Mouse (Mus musculus) thymus, postnatal 10 days (tissue): ENCODE data around the gene Hist1h2ad.
"Not testable (repeated sequence)": the region's sequence is repeated elsewhere in the genome, so short reads cannot be mapped to it uniquely, and the experiment has no call there.

Experiments used
- DNase-seq, 2 experiments: peaks; one replicate each; pipeline ENCODE4 v3.0.0; 2021; ENCODE audit warnings: low spot score in 2 of 2

The Hist1h2ad gene

DNA sequence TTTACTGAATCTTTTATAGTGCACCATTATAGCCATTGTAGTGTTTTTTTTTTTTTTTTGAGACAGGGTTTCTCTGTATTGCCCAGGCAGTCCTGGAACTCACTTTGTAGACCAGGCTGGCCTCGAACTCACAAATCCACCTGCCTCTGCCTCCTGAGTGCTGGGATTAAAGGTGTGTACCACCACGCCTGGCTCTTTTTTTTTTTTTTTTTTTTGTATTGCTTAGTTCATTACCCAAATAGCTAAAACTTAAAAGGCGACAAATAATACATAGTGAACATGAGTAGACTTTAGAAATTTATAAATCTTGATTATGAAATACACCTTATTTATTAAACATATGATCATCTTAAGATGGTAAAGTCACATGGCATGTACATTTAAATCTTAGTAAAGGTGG is 32.7 kb upstream of the Hist1h2ad start:
- no peak for DNase-seq

DNA sequence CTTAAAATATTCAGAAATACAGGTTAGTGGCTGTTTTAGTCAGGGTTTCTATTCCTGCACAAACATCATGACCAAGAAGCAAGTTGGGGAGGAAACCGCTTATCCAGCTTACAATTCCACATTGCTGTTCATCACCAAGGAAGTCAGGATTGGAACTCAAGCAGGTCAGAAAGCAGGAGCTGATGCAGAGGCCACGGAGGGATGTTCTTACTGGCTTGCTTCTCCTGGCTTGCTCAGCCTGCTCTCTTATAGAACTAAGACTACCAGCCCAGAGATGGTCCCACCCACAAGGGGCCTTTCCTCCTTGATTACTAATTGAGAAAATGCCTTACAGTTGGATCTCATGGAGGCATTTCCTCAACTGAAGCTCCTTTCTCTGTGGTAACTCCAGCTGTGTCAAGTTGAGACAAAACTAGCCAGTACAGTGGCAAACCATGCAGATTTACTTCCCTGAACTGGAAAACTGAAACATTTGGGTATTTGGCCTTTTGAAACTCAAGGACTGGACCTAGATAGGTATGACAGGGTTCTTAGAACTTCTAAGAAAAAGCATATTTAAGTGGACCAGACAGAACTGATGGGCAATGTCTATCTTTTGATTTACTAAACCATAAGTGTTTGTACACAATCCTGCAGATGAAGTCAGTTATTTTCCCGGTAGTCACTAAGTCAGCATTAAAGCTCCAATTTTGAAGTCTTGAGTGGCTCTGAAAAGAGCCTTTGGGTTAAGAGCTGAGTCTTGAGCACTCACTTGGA is 31.8 kb upstream of the Hist1h2ad start:
- not testable (repeated sequence) for DNase-seq

DNA sequence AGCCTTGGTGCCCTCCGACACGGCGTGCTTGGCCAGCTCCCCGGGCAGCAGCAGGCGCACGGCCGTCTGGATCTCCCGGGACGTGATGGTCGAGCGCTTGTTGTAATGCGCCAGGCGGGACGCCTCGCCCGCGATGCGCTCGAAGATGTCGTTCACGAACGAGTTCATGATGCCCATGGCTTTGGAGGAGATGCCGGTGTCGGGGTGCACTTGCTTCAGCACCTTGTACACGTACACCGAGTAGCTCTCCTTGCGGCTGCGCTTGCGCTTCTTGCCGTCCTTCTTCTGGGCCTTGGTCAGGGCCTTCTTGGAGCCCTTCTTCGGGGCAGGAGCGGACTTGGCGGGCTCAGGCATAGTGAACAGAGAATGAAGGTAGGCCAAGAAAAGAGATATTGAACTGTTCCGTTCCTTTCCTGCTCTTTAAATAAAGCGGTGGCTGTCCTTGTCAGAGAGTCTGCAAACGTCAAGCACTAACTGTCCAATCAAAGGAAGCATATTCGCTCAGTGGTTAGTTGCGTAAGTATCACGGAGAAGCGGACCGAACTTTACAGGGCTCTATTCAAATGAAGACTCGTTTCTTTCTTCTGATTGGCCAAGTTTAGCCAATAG is 31.1 kb upstream of the Hist1h2ad start, which contains the start of gene Hist1h2bh:
TSS of gene Hist1h2bh (minus strand) at position 394 of the 609 bp plus-strand sequence.
- peak; percentile 73 to 79 for DNase-seq

DNA sequence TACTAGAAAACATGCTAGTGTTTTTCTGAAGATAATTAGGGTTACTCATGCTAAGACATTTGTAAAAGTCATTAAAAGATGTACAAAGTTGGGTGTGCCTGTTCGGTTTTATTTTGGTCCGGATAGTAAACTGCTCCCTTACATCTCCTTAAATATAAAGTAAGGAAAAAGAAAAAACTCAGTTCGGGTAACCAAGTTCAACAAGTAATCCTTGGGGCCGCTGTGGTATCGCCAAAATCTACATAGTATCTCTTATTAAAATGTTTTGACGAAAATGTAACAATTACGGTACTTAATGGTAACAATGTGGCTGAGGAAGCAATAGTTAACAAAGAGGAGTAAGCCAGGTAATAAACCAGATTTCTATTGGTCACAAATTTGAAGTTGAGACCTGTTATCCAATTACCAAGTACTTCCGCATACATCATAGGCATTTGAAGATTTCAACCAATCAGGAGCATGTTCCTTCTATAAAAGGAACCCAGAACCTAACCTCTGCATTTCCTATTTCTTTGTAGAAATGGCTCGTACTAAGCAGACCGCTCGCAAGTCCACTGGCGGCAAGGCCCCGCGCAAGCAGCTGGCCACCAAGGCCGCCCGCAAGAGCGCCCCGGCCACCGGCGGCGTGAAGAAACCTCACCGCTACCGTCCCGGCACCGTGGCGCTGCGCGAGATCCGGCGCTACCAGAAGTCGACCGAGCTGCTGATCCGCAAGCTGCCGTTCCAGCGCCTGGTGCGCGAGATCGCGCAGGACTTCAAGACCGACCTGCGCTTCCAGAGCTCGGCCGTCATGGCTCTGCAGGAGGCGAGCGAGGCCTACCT is 30.0 kb upstream of the Hist1h2ad start, which contains the start of gene Hist1h3f:
TSS of gene Hist1h3f (plus strand) at position 88 of the 822 bp plus-strand sequence.
- peak; percentile 71 to 83 for DNase-seq

DNA sequence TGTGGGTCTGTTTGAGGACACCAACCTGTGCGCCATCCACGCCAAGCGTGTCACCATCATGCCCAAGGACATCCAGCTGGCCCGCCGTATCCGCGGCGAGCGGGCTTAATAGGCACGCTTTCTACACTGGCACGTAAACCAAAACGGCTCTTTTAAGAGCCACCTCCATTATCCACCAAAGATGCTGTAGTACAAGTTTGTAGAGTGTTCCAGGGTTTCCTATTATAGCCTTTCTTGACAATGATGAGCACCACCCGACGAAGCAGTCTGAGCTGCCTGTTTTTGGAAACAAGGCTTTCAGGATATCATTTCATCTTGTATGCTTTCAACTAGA is 29.4 kb upstream of the Hist1h2ad start:
- not testable (repeated sequence) for DNase-seq

DNA sequence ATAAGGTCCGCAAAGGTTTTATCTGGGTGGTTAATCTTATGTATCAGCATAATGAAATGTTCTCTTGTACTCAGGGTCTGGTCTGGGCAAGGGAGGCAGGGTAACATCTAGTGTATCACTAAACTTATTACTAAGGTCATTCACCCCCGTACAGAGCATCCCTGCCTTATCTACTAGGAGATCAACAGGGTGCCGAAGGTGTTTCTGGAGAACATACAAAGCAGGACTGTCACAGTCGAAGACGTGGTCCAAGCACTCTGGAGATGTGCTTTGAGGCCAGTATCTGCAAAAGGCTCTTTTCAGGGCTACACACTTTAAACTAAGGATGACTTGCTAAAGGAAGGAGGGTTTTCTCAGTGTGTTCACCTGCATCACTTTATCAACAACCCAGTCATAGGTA is 27.5 kb upstream of the Hist1h2ad start:
- DNase-seq = no peak

DNA sequence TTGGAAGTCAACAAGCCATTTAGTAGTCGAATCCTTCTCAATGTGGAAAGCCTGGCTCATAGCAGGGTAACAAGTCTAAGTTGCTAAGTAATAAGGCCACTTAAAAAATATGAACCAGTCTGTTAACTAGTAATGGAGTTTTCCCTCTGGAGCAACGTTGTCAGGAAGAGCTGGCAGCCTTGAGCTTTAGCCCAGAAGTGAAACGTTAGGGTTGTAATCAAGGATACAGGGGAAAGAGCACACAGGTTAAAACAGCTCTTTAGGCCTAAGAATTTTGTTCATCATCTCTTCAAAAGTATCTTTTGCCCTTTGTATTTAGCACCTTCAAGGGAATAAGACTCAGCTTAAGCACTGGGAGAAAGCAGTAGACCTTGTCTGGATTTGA is 23.4 kb upstream of the Hist1h2ad start:
- DNase-seq = no peak

DNA sequence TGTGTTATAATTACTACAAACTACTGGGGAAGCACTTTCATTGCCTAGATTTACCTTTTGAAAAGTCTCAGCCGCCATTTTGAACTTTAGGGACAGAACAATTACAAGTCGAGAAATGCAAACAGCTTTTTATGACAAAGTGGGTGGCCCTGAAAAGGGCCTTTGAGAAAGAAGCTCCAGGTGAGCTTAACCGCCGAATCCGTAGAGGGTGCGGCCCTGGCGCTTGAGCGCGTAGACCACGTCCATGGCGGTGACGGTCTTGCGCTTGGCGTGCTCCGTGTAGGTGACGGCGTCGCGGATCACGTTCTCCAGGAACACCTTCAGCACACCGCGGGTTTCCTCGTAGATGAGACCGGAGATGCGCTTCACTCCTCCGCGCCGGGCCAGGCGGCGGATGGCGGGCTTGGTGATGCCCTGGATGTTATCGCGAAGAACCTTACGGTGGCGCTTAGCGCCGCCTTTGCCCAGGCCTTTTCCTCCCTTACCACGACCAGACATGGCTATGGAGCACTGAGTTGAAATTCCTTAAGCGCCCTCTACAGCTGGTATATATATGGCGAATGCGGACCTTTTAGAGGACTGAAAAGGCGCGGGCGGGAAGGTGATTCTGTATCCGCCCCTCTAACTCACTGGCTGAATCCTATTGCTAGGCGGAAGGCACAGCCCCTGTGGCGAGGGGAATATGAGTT is 22.9 kb upstream of the Hist1h2ad start, which contains the start of gene Hist1h4f:
TSS of gene Hist1h4f (minus strand) at position 503 of the 689 bp plus-strand sequence.
- peak; percentile 86 to 89 for DNase-seq

DNA sequence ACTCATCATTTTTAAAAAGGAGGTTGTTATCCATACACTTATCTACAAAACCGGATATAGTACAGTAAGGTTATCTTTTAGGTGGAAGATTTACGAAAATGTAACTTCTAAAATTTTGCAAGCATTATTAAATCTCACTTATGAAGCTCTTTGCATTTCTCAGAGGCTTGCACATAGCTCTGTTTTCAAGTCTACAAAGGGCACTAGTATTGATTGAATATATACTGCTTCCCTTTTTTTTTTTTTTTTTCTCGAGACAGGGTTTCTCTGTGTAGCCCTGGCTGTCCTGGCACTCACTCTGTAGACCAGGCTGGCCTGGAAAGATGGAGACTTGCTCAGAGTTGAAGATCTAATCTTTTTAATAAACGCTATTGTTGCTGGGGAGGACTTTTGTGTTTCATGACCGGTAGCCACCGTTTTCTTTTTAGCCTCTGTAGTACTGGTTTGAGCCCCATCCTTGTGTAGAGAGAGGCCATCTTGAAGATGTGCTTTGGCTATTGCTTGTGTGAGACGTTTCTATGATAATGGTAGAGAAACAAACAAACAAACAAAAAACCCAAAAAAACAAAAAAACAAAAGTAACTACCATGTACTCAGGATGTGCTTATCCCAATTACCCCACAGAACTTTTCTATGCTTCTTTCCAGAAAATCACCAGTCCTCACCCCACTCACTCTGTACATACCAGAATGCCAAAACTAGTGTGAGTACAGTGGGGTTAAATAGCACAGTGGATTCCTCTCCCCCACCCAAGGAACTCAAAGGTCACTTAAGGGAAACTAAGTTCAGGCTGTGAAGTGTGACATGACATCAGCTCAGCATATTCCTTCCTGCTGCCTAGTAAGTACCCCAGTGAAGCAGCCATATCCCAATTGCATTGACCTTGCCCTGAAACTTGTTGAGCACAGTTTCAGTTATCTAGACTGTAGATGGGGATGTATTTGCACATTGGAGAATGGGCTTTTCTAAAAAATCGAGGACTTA is 22.0 kb upstream of the Hist1h2ad start:
- DNase-seq = no peak

DNA sequence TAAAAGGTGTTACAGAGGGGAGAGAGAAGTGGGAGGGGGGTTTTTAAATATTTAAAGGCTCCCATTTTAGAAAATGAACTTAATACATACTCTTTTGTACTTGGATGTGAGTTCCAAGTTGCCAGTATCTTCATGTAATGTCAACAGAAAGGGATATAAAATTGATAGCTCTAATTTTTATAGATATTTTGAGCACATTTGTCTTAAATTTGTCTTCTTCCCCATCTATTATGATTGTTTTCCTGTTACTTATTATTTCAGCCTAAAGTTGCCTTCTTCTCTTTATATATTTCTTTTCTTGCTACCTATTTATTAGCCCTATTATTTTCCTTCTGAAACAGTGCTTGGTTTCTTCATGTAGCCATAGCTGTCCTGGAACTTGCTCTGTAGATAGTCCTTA is 21.2 kb upstream of the Hist1h2ad start, which contains the start of gene Hist1h1d:
TSS of gene Hist1h1d (plus strand) at position 301 of the 400 bp plus-strand sequence.
- no peak for DNase-seq

DNA sequence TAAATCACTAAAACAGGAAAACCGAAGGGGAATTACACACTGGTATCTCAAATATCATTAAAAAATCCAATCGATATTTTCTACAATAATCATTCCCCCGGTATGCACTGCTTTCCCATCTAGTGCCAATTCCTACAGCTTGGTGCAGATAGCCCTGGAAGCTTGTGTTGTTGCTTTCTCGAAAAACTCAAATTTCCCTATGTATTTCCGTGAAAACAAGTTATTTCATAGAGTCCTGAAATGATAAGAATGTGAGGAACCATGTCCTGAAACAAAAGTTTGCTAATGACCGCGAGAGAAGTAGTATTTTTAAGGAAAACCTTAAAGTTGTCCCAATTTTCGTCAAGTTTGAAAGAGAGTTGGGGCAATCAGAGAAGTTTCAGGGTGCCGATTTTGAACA is 19.8 kb upstream of the Hist1h2ad start:
- no peak for DNase-seq

DNA sequence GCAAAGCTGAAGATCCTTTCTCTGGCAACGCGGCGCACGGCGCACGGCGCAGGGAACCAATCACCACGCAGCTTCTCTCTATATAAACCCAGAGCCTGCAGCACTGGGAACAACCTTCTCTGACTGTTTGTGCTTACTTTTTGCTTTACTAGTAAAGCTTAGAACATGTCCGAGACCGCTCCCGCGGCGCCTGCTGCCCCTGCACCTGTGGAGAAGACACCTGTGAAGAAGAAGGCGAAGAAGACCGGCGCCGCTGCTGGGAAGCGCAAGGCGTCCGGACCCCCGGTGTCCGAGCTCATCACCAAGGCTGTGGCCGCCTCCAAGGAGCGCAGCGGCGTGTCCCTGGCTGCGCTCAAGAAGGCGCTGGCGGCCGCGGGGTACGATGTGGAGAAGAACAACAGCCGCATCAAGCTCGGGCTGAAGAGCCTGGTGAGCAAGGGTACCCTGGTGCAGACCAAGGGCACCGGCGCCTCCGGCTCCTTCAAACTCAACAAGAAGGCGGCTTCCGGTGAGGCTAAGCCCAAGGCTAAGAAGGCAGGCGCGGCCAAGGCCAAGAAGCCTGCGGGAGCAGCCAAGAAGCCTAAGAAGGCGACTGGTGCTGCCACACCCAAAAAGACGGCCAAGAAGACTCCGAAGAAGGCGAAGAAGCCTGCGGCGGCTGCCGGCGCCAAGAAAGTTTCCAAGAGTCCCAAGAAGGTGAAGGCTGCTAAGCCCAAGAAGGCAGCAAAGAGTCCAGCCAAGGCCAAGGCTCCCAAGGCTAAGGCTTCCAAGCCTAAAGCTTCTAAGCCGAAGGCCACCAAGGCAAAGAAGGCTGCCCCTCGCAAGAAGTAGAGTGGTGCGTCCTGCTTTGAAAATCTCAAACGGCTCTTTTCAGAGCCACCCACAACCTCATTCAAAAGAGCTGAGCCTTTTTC is 19.0 kb upstream of the Hist1h2ad start:
- peak; percentile 93 to 94 for DNase-seq

DNA sequence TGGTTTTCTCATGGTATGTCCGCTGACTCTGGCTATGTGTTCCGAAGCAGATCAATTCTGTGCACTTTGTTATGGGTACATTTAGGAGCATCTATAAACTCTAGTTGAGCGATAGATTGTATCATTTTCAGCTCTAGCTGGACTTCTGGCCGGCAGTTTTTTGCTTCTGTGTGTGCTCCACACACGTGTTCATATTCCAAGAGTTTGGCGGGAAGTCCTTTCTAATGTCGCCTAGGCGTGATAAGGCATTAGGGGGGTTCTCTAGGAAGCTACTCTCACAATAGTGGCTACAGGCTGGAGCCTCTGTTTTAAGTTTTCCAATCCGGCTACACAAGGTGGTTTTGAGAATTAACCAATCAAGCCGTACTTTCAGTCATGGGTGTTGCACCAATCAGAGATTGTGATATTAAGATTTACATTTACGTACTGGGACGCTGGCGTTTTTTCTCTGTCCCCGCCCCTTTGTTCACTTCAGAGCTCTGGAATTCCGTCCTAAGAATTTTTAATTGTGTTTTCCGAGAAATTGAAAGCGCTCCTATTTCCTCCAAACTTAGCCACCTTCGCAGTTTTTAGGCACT is 18.3 kb upstream of the Hist1h2ad start:
- peak; percentile 68 to 75 for DNase-seq

DNA sequence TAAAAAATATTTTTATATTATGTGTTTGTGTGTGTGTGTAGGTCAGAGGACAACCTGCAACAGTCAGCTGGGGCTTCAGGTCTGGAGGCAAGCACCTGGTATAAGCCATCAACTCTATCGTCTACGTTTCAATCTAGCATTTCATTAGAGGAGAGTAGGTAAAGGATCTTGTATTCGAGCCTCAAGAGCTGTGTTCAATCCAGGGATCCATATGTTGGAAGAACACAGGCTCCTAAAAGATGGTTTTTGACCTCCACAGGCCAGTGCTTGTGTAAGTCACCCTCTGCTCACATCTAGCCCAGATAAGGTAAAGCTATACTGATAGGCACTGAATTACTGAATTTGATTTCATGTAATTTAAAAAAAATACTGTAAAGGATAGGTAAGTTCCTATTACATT is 17.3 kb upstream of the Hist1h2ad start:
- DNase-seq = no peak

DNA sequence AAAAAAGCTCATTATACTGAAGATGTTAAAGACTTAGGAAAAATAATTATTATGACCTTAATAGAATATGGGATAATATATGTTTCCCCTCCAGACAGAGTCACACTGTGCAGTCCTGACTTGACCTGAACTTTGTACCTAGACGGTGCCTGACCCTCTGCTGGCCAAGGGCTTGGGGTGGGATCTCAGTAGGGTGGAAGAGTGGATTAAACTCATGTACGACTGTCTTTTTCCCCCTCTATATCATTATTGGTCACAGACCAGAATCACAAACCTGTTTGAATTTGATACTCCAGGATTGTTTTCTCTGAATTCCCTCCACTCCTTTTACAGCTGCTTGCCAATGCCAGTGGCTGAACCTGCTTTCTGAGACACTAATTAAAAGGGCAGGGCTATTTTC is 13.5 kb upstream of the Hist1h2ad start:
- not testable (repeated sequence) for DNase-seq

DNA sequence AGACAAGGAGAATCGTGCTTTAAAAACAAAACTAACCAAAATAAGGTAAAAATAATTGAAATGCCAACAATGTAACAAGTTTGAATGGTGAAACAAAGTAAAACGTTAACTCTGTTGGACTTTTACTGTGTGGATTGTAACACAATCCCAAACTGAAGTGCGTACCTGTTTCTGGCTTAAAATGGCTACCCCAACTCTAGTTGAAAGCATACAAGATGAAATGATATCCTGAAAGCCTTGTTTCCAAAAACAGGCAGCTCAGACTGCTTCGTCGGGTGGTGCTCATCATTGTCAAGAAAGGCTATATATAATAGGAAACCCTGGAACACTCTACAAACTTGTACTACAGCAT is 12.7 kb upstream of the Hist1h2ad start:
- DNase-seq = not testable (repeated sequence)

DNA sequence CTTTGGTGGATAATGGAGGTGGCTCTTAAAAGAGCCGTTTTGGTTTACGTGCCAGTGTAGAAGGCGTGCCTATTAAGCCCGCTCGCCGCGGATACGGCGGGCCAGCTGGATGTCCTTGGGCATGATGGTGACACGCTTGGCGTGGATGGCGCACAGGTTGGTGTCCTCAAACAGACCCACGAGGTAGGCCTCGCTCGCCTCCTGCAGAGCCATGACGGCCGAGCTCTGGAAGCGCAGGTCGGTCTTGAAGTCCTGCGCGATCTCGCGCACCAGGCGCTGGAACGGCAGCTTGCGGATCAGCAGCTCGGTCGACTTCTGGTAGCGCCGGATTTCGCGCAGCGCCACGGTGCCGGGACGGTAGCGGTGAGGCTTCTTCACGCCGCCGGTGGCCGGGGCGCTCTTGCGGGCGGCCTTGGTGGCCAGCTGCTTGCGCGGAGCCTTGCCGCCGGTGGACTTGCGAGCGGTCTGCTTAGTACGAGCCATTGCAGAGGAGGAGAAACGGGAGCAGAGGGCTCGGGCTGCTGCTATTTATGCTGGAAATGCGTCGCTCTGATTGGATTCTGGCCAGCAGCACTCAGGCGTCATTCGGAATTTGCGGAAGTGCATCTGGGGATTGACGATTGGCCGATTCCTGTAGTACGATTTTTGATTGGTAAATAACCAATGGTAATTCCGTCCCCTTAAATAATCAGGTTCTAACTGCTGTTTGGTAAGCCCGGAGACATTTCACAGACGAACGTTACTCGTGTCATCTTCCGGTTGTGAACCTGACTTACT is 12.1 kb upstream of the Hist1h2ad start, which contains the start of gene Hist1h3e:
TSS of gene Hist1h3e (minus strand) at position 487 of the 777 bp plus-strand sequence.
- DNase-seq = peak; percentile 89 to 90
